Mouse (Mus musculus) adrenal gland, postnatal 14 days (tissue): Measurements from ENCODE around the gene Xpnpep1. TPM values are rescaled to one million over a fixed set of nuclear protein-coding genes. Genes with fewer than 3 reads are reported as not detected.

Experiments used
- DNase-seq: peaks from one replicate; pipeline ENCODE4 v3.0.0; 2021; ENCODE audit warnings: mixed read lengths
- microRNA-seq, 2 experiments: library from miRNA; unstranded; fragments of <30 nt; microRNA quantifications; one replicate each; pipeline ENCODE4 v1.2.0; 2021
- total RNA-seq: library from RNA; stranded (reverse); gene quantifications from 2 replicates; pipeline ENCODE4 v1.2.3, GENCODE M21; 2021

Gene Xpnpep1
- total RNA-seq, 1 experiment from 2014 or later, result 104 TPM

DNA sequence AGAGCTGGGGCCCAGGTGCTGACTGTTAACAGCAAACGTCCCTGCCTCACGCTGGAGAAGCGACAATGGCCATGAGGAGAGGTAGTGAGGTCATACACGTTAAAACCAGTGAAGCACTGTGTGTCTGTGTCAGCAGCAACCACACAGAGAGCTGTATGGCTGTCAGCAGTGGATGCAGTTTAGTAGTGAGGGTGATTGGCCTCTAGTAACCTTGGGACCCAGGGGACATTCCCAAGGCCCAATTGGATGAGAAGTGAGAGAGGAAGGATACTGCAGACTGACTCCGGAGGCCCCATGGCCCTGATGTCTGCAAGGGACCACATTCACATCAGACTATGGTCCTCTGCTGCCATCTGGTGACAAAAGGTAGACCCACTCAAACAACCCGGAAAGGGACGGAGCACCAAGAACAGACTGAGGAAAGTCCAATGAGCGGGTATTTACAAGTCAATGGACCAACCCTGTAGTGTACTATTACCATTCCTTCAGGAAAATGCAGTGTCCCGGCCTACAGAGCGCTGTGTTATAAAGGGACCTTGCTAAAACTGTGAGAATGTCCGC is 47.1 kb downstream of the Xpnpep1 start:
- peak; percentile 65 for DNase-seq

DNA sequence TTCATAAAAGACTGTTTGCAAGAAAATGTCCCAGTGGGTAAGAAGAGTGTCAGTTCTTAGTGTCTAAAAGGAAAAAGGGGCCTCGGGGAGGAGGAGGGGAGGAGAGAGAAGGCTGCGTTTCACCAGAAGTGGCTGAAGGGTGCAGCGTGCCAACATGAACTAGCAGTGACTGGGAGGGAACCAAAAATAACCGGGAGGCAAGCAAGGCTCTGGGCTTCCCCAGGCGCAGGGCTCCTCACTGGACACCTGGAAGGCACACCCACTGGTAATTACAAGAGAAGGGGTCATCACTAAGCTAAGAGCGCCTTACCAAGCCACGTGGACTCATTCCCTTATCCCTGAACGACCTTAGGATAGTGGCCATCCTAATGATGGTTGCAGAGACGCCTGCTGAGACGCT is 48.1 kb downstream of the Xpnpep1 start:
- peak; percentile 2 for DNase-seq

DNA sequence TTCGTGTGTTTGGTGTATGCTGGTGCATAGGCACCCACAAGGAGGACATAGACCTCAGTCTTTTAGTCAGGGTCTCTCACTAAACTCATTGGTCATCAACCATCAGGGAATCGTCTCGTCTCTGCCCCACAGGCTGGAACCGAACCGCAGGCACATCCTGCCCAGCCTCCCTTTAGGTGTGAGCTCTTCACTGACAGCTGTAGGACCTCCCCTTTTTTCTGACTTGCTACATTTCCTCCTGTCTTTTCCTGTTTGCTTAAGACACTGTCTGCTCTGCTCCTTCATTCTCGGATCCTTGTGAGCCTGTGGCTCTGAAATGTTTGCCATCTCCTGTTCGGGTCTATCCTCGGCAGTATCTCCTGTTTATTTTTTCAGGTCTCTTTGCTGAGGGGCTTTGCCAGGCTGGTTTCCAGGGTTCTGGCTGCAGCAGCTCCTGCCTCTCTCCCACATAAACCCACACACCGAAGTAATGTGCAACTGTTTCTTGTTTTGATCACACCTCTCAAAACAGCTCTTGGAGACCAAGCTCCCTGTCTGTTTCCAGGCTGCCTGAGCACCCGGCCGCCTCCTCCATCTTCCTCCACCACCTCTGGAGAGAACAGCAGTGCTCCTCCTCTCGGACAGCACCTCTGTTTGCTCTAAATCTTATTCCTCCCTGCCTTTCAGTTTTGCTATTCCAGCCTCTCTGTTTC is 60.8 kb downstream of the Xpnpep1 start:
- no peak for DNase-seq

DNA sequence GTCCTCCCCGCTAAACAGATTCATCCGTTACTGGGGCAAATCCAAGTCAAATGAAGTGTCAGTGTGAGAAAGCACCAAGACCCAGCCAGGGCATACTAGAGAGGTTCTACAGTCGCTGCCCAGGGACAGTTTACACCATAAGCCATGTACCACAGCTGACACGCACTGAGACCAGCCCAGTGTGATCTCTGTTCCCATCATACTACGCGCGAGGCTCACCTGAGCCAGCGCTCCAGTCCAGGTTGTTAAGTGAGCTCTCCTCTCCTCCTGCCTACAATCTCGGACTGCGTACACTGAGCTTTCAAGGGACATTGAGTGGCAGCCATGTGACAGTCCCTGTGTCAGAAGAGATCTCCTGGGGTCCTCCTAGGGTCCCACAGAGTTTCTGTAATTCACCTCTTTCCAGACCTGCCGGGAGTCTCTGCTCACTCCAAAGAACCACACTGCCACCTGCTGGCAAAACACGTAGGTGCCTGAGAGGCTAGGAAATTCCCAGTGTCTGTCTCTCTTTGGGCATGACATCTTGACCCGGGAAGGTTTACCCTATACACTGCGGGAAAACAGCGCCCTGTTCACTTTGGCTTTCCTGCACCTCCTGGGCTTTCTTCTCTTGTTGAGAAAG is 64.3 kb downstream of the Xpnpep1 start:
- DNase-seq, result peak; percentile 85

DNA sequence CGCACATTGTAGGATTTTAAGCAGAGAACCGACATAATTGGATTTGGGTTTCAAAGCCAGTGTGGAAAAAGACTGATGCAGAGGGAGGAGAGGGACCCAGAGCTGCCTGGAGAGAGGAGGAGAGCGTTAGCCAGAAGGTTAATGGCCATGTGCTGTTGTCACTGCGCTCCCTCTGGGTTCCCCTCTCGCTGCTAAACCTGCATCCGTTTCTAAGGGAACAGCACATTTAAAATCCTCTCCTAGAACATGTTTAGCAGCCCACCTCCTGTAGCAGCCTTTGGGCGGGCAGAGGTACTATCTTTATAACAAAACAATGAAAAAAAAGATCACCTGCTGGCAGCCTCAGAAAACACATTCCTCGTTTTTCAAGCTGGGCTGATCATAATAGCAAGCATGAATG is 73.7 kb downstream of the Xpnpep1 start:
- DNase-seq, result no peak

DNA sequence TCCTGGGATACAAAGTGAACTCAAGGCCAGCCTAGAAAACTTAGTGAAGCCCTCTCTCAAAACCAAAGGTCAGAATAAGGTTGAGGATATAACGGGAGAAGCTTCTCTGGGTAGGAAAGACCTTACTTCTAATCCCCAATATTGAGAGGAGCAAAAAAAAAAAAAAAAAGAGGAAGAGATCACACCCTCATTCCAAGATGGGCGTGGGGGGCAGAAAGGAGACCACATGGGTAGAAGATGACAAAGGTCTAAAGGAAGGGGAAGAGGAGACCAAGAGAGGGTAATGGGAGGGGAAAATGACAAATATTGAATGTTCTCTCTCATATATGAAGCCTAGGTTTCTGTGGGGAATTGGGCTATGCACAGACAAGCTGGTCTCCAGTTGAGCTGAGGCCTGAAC is 77.3 kb downstream of the Xpnpep1 start:
- no peak for DNase-seq

DNA sequence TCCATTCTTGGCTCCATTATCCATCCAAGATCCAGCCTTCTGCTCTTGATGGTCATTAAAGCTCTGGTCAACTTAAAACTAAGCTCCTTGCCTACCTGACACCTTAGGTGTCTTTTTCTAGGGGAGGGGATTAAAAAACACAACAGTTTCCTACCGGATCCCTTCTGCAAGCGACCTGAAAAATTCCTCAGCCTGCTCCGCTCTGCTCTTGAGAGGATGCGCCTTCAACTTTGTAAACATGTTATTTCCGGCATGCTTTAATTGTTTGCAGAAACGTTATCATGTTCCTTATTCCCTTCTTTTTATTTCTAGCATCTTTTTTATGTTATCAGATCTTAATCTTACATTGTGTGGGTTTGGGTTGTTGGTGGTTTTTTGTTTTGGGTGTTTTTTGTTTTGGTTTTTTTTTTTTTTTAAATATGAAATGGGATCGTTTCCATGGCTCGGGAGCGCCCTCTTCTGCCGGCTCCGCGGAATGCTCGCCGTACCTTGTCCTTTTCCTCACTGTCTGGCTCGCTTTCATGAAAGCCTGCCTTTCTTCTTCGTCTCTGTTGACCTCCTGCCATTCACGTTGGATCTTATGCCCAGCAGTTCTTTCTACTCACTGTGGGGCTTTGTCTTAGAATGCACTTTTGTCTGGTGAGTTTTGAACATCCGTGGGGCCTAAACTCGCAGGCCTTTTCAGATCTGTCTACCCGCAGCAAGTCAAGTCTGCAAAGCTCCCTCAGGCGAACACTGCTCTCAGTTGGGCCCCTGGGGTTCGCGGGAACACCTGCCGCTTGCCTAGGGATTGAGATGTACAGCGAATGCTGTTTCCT is 117.1 kb downstream of the Xpnpep1 start:
- DNase-seq, result peak; percentile 69

DNA sequence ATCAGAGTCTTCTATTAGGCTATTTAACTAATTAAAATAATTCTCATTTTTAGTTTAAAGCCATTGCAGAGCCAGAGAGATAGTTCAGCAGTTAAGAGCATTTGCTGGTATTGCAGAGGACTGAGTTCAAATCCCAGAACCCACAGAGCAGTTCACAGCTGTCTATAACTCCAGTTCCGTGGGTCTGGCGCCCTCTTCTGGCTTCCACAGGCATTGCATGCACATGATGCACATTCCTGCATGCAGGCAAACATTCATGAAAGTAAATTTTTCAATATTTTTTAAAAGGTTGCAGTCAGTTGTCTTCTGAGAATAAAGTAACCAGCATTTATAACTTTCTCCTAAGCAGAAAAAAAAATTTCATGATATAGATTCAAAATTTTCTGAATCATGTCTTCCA is 135.8 kb downstream of the Xpnpep1 start:
- no peak for DNase-seq

DNA sequence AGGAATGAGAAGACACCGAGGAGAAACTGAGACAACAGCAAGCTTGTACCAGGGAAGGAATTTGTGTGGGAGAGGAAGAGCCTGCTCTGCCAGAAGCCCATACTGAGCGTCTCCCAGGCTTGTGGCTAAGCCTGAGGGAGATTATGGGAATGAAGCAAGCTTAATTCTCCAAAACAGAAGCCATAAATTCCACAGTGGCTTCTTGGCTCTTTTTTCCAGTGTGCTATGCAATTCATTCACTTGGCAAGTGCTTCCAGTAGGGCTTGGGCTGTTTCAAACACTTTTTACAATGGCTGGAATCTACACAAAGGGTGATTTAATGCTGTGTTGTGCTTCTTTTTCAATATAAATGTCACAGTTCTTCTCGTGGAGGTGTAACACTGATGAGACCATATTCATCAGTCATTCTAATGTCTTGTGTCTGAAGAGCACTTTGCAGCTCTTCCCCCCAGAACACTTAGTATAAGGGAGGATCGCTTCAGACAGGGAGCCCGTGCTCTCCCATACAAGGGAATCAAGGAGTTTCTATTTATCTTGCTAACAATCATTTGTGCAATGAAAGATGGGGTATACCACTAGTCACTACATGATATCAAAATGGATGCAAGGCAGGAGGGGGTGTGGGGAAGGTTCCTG is 148.1 kb downstream of the Xpnpep1 start:
- DNase-seq, result no peak

Small RNA genes within 50 kb of the gene (microRNA-seq; reads per million reads assigned to microRNA genes)
- 0 reads per million in 2 experiments for gene Mir6407

Other genes starting within 250 kb of the Xpnpep1 start
- 67.6 and 74.5 TPM in 2 replicates for gene Add3, start 100.2 kb upstream of the Xpnpep1 start, total RNA-seq